Mouse (Mus musculus) lung, adult 18-20 months (tissue): ENCODE measurements around the gene Cd1d1.
"Not testable (repeated sequence)": the region's sequence is repeated elsewhere in the genome, so short reads cannot be mapped to it uniquely, and the experiment has no call there.

Experiments used
- DNase-seq, 2 experiments: peaks; one replicate each; pipeline ENCODE4 v3.0.0; 2022; ENCODE audit warnings: mixed read lengths in 2 of 2

Gene Cd1d1

DNA sequence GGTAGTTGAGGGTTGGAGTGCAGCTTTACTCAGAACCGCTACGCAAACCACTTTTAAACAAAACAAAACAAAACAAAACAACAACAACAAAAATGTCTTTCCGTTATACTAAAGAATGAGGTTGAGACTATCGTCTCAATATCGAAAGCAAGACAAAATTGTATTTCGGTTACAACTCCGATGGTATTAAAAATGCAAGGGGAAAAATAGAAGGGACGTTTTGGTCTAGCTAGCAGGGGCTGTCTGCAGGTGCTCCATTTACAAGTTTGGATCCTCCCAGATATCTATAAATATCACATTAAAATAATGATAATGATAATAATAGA is at the start of gene Cd1d1:
TSS of gene Cd1d1 (minus strand) at position 27 of the 326 bp plus-strand sequence.
- DNase-seq = no peak

DNA sequence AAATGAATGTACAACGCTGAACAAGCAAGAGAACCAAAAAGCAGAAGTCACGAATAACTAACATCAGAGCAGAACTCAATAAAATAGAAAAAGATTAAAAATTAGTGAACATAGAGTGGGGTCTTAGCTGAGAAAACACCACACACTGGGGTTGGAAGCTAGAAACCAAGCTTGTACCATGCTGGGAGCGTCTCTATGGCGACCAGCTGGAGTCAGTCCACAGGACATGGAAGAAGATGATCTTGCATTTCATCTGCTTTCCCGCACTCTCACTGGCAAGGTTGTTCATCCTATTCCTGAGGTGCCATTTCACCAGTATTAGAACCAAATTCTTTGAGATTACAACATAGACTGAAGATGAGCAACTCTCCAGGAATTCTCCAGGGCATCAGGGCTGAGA is 48.6 kb upstream of the Cd1d1 start:
- DNase-seq = no peak

DNA sequence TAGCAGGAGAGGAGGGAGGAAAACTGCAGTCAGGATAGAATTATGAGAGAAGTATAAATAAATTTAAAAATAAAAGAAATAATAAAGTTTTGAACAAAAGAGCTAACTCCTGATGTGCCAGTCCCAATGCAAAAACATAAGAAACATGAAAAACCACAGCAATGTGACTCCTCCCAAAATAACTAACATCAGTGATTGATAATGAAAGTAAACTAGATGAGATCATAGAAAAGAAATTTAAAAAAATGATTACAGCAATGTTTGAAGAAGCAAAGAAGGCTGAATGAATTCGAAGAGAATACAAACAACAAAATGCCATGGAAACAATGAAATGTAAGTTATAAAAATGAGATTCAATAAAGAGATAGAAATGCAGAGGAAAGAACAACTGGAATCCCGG is 42.5 kb upstream of the Cd1d1 start:
- DNase-seq = no peak

DNA sequence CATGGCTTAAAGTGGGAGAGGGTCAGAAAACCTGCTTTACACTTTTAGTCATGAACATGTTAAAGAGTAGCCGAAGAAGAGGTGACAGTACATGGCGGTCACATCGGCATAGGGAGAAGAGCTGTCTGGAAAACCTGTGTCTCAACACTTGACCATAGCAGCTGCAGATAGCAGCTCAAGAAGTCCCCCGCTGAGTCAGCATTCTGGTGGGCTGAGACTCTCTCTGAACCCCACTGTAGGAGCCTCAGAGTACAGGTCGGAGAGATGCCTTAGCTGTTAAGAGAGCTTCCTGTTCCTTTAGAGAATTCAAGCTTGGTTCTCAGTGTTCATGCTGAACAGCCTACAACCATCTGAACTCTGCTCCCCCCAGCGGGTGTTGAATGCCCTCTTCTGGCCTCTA is 39.3 kb upstream of the Cd1d1 start:
- DNase-seq = no peak

DNA sequence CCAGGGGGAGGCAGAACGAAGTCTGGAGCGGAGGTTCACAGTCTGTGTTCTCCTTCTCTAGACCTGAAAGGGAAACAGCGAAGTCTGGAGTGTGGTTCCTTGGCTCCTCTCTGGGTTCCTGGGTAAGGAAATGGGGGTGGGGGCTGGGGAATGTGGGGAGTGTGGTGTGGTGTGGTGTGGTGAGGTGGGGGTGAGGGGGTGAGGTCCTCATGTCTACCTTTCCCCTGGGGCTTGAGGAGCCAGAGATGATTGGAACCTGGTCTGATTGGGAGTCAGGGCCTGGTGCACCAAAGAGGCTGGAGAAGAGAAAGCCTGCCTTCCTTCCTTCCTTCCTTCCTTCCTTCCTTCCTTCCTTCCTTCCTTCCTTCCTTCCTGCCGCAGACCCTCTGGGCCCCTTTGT is 34.8 kb upstream of the Cd1d1 start:
- DNase-seq = no peak

DNA sequence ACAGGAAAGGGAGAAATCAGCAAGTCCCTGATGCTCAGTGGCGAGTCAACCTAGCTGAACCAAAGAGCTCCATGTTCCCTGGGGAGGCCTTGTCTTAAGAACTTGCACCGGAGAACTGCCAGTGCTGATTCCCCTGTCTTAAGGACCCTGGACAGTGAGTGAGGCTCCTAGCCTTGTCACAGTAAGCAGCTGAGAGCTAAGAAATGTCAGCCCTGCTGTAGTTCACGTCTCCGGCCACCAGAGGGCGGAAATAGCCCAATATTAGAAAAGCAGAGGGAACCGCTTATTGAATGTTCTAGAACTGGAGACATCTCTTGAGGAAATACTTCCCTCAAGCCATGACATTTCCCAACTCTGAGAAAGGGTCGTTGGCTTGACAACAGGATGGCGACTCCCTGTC is 34.1 kb upstream of the Cd1d1 start:
- DNase-seq = peak; percentile 47 to 50

DNA sequence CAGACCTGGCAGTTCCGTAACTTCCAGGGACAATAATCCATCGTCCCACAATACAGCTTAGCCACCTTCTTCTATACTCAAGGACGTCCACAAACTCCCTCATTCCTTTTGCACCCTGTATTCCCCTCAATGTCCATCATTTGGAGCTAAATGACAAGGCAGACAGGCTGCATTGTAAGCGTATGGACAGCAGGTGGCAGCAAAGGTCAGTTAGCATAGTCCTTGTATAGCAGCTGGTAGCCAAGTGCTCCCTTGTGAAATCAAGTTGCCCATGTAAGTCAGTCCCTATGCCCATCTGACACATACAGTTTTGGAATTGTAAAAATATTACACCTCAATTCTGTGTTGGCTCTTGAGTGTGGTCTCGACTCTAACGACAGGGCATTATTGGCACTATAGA is 31.6 kb upstream of the Cd1d1 start:
- DNase-seq = peak; percentile 44 to 51

DNA sequence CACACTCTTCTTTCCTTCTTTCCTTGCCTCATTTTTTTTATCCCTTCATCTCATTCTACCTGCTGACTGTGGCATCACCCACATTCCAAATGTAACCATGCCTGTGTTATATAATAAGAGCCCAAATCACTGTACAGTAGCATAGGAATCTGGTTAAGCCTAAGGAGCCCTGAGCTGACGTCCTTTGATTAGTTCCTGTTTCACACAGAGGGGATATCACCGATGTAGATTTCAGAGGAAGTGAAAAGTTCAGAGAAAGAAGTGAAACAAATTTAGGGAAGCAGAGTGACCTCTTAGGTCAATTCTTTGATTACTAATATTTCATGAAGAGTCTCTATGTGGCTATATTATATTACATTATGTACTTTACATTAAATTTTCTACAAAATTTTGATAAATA is 18.5 kb upstream of the Cd1d1 start:
- no peak for DNase-seq

DNA sequence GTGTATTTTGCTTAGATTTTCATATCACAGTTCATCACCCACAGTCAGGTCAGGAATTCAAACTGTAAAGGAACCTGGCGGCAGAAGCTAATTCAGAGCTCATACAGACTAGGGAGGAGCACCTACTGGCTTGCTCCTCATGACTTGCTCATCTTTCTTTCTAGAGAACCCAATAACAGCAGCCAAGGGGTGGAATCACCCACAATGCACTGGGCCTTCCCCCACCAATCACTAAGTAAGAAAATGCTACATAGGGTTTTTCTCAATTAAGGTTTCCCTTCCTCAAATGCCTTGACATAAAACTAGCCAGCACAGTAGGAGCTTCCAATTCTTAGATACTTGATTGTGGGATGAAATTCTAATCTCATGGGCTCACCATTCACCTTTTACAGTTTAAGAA is 17.8 kb upstream of the Cd1d1 start:
- no peak for DNase-seq

DNA sequence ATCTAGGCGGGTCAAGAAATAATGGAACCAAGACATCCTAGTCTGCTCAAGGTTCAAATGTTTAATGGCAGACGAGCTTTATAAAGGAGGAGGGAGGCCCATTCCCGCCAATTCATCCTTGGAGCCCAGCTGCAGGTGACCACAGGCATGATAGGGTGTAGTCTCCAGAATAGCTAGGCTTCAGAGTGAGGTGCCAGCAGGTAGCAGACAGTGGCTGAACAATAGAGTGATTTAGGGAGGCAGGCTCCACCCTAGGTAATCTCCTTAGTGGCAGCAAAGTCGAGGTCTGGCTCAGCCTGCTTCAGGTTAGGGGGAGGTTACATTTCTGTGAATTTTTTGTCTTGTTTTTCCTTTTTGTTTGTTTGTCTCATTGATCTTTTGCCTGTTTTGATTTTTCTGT is 16.7 kb upstream of the Cd1d1 start:
- DNase-seq = no peak

DNA sequence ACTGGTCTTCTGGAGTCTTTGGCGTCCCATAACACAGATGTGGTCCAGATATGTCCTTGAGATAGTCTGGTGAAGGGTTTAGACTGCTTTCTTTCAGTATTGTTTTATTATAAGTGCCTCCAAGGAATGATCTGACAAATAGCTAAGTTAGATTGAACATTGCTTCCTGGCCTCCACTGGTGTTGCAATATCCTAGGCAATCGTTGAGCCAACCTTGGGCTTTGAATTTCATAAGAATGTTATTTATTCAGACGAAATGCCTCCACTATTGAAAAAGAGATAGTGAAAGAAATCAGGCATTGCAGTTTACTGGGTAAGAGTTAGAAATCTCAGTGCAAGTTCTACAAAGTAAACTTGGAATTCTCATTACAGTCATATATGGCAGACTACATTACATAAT is 13.2 kb upstream of the Cd1d1 start:
- not testable (repeated sequence) for DNase-seq

DNA sequence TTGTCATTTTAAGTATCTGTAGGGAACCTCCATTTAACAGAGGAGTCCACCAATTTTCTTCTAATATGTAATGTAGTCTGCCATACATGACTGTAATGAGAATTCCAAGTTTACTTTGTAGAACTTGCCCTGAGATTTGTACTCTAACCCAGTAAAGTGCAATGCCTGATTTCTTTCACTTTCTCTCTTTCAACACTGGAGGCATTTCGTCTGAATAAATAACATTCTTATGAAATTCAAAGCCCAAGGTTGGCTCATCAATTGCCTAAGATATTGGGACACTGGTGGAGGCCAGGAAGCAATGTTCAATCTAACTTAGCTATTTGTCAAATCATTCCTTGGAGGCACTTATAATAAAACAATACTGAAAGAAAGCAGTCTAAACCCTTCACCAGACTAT is 9.0 kb upstream of the Cd1d1 start:
- DNase-seq = not testable (repeated sequence)

DNA sequence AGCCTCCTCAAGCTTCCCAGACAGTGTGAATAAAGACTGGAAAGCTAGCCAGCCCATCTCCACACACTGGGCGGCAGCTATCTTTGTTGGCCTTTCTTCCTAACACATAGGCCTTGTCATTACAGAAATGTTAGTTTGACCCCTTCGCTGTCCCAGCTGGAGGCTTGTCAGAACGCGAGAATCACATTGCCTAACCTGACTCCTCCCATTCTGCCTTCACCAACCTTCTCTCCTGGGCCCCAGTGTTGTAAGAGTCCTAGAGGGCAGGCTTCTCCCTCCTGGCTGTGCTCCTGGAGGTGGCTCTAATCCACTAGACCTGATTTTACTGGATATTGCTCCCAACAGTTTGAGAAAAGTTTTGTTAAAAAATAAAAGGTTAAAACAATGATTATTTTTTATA is 1.4 kb upstream of the Cd1d1 start:
- DNase-seq = no peak

DNA sequence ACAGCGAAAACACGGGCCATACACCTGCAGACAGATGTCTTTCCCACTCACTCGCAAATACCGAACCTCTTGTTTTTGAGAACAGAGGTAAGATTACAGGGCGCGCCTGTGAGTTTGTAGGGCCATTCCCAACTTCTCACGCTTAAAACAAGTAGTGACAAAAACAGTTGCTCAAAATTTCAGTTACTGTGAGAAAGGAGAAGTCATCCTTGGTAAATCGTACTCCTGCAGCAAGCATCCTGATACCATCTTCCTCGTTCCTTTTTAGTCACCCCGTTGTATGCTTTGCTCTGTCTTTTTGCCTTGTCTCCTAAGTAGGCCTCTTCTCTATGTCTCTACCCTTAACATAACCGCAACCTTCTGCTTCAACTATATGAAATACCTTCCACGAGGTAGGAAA is 810 bp upstream of the Cd1d1 start:
- no peak for DNase-seq

DNA sequence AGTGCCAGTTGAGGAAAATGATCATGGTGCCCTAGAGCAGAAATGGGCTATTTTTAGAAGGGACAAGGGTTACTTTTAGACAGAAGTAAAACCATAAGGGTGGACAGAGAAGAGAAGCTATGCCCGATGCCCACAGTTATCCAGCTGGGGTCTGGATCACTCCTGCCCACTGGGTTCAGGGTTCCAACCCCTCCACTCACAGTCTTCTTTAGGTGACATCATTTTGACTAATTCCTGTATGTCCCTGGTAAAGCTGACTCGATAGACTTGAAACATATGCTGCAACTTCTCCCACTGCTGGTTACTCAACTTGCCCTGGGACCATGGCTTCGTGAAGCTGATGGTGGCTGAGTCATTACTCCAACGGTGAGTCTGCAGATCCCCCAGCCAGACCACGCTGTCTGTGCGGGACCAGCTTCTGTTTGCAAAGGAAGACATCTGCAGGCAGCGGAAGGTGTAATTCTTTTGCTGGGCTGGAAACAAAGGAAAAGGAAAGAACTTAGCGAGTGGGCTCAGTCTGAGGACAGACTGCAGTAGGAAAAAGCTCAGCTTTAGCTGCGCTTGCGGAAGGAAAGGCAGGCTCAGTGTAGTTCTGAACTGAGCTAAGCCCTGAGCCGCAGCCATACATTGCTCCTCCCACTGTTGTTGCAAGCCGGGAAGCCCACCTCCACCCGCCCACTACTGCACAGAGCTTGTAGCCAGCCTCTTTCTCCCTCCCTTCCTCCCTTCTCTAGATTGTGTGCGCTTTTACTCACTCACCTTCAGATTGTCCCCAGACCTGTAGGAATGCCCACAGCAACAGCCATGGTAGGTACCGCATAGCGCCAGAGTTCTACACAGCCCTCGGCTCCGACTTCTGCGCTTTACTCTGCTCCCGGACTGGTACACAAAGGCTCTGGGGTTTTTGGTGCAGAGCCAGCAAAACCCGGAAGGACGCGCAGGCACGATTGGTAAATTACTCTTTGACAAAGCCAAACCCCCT is 517 bp downstream of the Cd1d1 start:
- DNase-seq = peak; percentile 73 to 80

DNA sequence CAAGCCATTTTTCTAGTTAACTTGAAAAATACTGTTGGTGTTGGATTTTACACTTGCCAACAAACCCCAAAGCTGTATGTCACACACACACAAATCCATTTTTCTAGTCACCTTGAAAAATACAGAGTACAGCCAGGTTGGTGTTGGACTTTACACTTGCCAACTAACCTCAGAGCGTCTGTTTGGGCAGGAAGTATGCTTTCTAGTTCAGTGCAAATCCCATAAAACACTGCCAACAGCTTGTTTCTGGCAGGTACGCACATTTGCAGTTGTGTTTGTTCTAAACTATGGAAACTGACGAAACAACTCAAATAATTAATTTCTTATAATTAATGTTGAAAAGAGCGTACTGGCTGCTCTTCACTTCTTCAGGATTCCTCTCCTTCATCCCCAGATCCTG is 3.1 kb downstream of the Cd1d1 start:
- no peak for DNase-seq

DNA sequence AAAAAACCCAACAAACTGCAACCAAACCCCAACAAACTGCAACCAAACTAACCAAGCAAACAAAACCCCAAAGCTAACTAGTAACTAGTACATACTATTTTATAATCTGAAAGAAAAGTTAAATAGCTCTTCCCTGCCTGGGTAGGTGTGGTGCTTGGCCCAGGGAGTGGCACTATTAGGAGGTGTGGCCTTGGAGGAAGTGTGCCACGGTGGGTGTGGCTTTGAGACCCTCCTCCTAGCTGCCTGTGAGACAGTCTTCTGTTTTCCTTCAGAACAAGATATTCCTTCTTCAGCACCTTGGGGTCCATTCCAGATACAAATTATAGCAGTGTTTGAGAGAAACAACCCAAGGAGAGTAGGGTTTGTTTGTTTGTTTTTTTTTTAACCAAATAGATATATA is 3.9 kb downstream of the Cd1d1 start:
- DNase-seq = no peak

DNA sequence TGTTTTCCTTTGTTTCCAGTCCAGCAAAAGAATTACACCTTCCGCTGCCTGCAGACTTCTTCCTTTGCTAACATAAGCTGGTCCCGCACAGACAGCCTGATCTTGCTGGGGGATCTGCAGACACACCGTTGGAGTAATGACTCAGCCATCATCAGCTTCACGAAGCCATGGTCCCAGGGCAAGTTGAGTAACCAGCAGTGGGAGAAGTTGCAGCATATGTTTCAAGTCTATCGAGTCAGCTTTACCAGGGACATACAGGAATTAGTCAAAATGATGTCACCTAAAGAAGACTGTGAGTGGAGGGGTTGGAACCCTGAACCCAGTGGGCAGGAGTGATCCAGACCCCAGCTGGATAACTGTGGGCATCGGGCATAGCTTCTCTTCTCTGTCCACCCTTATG is 12.3 kb downstream of the Cd1d1 start:
- DNase-seq = not testable (repeated sequence)

DNA sequence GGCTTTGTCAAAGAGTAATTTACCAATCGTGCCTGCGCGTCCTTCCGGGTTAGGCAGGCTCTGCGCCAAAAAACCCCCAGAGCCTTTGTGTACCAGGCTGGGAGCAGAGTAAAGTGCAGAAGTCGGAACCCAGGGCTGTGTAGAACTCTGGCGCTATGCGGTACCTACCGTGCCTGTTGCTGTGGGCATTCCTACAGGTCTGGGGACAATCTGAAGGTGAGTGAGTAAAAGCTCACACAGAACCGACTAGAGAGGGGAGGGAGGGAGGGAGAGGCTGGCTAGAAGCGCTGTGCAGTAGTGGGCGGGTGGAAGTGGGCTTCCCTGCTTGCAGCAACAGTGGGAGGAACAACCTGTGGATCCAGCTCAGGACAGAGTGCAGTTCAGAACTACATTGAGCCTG is 12.8 kb downstream of the Cd1d1 start:
- no peak for DNase-seq

DNA sequence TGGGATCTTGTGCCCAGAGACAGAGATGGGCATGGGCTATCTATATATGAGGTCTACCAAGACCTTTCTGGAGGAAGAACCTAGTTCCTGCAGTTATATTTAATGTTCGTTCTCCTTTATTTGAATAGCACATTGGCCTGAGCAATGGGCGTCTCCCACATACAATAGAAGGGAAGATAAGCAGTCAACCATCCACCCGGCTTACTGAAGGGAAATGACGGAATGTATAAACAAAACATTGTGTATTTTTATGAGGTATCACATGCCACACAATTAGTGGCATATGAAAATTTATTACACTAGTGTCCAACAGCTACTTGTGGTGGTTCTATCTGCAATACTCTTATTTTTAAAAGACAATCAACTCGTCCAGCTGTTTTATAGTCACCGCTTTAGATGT is 15.9 kb downstream of the Cd1d1 start:
- no peak for DNase-seq

DNA sequence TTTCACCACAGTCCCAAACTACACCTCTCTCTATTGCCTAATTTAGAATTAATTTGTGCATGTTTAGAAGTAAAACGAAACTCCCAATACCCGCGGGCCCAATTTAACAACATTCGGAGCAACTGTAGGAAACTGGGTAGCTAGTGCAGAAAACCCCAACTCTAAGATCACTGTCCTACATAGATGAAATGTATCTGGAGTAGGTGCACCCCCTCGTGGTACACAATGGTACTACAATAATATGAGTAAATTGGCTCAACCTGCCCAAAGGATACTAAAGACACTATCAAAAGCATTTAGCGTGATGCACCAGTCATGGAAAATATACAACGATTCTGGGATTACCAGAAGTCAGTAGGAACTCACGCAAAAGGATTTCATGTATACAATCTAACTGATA is 22.7 kb downstream of the Cd1d1 start:
- DNase-seq = peak in 1 of 2 experiments; percentile 16

DNA sequence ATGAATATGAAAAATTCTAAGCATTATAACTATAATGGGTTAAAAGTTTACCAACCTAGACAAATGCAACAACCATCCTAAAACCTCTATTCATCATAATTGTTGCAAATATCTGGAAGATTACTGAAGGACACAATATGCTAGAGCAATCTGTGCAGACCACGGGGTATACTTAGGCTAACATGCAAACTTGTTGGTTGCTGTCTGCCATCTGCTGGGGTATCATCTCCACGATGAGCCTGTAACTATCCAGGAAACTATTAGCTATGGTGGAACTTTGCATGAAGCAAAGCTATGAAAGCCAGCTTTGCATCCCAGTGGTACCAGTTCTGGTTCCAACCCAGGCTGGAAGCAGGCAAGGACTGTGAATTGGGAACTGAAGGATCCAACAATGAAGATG is 24.1 kb downstream of the Cd1d1 start:
- DNase-seq = no peak

DNA sequence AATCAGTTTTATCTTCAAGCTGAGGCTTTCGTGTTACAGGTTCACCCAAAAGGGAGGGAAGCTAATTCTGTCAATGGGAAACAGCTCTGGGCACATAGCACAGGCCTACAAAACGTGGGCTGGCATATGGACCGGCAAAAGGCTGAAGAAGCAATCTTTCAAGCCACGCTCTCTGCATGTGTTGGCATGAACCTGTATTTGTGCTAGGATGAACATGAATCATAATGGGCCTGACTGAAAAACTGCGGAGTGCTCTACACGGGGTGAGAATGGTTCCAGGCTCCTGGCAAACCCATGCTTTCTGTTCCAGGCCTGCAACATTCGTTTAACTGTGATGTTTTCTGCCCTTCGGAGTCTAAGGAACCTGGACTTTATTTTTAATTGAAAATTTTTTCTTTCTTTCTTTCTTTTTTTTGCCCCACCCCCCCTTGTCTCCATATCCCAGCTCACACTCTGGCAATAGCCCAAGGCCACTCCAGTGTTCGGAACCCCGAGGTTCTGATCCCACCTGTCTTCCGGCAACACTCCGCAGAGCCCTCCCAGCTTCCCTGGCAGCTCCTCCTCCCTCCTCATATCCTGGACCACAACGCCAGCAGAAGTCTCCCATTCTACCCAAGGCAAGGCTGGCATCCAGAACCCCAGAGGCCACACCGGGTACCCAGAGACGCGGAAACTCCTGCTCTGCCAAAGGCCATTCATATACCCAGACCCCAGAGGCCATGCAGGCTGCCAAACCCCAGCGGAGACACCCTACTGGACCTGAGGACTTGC is 36.4 kb downstream of the Cd1d1 start:
- DNase-seq = no peak

DNA sequence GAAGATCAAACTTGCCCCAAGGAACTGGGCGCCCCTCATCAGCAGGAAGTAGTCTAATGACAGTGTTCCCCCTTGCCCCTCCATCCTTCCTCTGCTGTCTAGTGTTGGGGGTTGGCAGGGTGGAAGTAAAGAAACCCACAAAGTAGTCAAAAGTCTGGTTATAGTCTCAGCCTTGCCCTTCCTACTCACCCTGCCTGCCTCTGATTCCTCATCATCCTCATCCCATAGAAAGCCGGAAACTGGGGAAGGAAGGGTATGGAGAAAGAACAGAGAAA is 37.9 kb downstream of the Cd1d1 start:
- no peak for DNase-seq
